Mouse (Mus musculus): ENCODE results near the gene Izumo1.

- TF ChIP-seq RCOR1 (conservative IDR thresholded peaks at IDR 0.05; ENCODE audit: low read depth, low read length), result no peak
- no peak for TF ChIP-seq MAX (IDR thresholded peaks at IDR 0.05; ENCODE audit: low read length)
- TF ChIP-seq POLR2A (IDR thresholded peaks at IDR 0.05; ENCODE audit: low read depth, low read length), result no peak
- TF ChIP-seq CTCF (conservative IDR thresholded peaks at IDR 0.05 in 1 of 2, IDR thresholded peaks at IDR 0.05 in 1 of 2; ENCODE audit: low read depth in 2 of 2, low read length in 2 of 2), result peak; percentile 9 to 47; a peak in 2 of 4 replicates
- no peak for TF ChIP-seq UBTF (IDR thresholded peaks at IDR 0.05; ENCODE audit: low read depth, low read length)
- TF ChIP-seq TCF12 (IDR thresholded peaks at IDR 0.05; ENCODE audit: low read depth, low read length), result no peak
- no peak for TF ChIP-seq ZKSCAN1 (IDR thresholded peaks at IDR 0.05; ENCODE audit: borderline replicate concordance, low read depth, low read length)
- TF ChIP-seq ZNF384 (IDR thresholded peaks at IDR 0.05; ENCODE audit: low read depth, low read length), result no peak
- no peak for TF ChIP-seq ZC3H11A (IDR thresholded peaks at IDR 0.05; ENCODE audit: low read depth, low read length)
- TF ChIP-seq USF2 (conservative IDR thresholded peaks at IDR 0.05; ENCODE audit: low read depth, low read length), result no peak
- no peak for TF ChIP-seq MAFK (IDR thresholded peaks at IDR 0.05; ENCODE audit: insufficient replicate concordance, low read length)
- TF ChIP-seq EP300 (IDR thresholded peaks at IDR 0.05; ENCODE audit: low read length), result no peak
- TF ChIP-seq E2F4 (IDR thresholded peaks at IDR 0.05; ENCODE audit: insufficient replicate concordance, low read depth, low read length), result no peak
Measured at GRCm38 (mm10) chr7:45668921-45669320, 47.3 kb downstream of the Izumo1 start.

Measured in CH12.LX (cell line).